Mouse (Mus musculus) erythroblast, embryonic 14.5 days (primary cell): ENCODE results near the gene Hsf4. TPM values are rescaled to one million over a fixed set of nuclear protein-coding genes. Genes with fewer than 3 reads are reported as not detected.

Experiments
- H3K27me3 ChIP-seq: 2 replicates; pipeline ENCODE4 v1.6.1; 2012; ENCODE audit warnings: inconsistent platforms; ENCODE audit not compliant: control insufficient read depth
- H3K36me3 ChIP-seq: 2 replicates; pipeline ENCODE4 v1.6.1; 2012; ENCODE audit warnings: mild to moderate bottlenecking, inconsistent platforms; ENCODE audit not compliant: control insufficient read depth
- H3K4me1 ChIP-seq: 2 replicates; pipeline ENCODE4 v1.6.1; 2012; ENCODE audit warnings: inconsistent platforms; ENCODE audit not compliant: control insufficient read depth
- H3K4me3 ChIP-seq: replicated peaks from 2 replicates; pipeline ENCODE3; 2012; ENCODE audit warnings: moderate library complexity, mild to moderate bottlenecking, inconsistent platforms
- H3K9me3 ChIP-seq: 2 replicates; pipeline ENCODE4 v1.6.1; 2012; ENCODE audit warnings: low read length, inconsistent platforms, mixed read lengths; ENCODE audit not compliant: control insufficient read depth
- GATA1 ChIP-seq: IDR thresholded peaks from 2 replicates; pipeline ENCODE4 v1.6.1; 2012; ENCODE audit warnings: low read length, inconsistent platforms, mixed read lengths
- TAL1 ChIP-seq: IDR thresholded peaks from 3 replicates; pipeline ENCODE4 v1.6.1; 2012; ENCODE audit warnings: low read length, inconsistent platforms, mixed read lengths
- polyA plus RNA-seq: library from polyadenylated mRNA; stranded (reverse); fragments of >175 nt; gene quantifications from 2 replicates; pipeline ENCODE4 v1.2.3, GENCODE M21; 2012

Hsf4 gene
- polyA plus RNA-seq, 1 experiment: not detected

DNA sequence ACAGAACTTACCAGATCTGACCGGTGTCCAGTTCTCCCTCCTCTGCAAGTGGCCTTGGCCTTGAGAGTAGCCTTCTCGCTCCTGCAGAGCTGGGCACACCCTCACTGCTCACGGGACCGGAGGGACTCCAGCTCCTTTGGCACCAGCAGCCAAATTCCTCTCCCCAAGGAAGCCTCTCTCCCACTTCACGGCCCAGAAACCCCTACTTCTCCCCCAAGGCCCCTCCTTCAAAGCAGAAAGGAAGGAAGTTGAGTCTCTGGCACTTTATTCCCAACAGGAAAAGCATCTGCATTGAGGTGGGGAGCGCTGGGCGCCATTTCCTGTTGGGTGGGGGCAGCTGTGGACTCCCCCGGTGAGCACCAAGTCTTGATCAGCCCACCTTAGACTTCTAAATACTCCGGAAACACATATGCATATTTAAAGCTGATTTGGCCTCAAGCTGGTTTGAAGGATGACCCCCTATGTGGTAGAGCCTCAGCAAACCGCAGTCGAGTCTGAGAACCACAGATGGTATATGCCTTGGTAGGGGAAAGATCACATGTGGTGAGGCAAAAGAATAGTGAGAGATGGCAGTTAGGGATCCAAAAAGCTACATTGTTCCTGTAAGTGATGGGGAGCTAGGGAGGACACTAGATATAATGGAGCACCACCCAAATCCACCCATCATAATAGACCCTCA is 26.4 kb downstream of the Hsf4 start, which contains the start of gene Exoc3l:
Exoc3l (minus strand) TSS at position 207 of the 679 bp plus-strand sequence.
- peak within 1 kb of the TSS; percentile 67 for H3K4me3 ChIP-seq
- peaks cover 55% of the 10 kb centered on the region for H3K4me1 ChIP-seq
- H3K36me3 ChIP-seq: peaks cover 41% of the 10 kb centered on the region

DNA sequence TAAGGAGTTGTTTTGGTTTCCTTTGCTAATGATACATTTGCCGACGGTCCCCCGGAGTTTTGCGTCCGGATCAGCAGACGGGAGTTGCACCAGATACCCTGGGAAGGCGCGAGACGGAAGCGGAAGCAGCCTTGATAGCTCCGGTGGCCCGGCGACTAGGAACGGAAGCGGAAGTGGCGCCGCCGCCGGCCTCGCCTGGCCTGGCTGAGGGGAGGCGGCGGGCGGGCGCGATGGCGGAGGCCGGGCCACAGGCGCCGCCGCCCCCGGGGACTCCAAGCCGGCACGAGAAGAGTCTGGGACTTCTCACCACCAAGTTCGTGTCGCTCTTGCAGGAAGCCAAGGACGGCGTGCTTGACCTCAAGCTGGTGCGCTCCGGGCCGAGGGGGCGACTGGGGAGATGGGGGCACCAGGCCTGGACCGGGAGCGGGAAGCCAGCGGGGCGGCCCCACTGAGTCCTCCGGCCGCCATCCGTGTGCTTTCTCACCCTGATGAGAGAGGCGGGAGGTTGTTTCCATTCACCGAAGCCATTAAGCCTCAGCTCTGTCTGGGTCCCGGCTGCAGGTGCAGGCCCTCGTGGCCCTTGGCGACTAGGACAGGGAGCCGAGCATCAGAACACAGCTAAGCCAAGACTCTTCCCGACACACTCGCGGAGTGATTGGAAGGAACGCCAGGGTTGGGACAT is 28.1 kb downstream of the Hsf4 start, which contains the start of gene E2f4:
E2f4 (plus strand) TSS at position 153 of the 682 bp plus-strand sequence.
- H3K27me3 ChIP-seq: peaks cover 5% of the 10 kb centered on the region
- no peak for TF ChIP-seq GATA1
- TF ChIP-seq TAL1: no peak
- H3K36me3 ChIP-seq: peaks cover 57% of the 10 kb centered on the region
- H3K9me3 ChIP-seq: no peaks in the 10 kb centered on the region
- peak within 1 kb of the TSS; percentile 67 for H3K4me3 ChIP-seq
- peaks cover 68% of the 10 kb centered on the region for H3K4me1 ChIP-seq

More for the DNA sequence above, 26.4 kb downstream of the Hsf4 start, which contains the start of gene Exoc3l:
- TF ChIP-seq TAL1 (no peak), GATA1 (no peak)
- H3K27me3 ChIP-seq: peaks cover 5% of the 10 kb centered on the region
- H3K9me3 ChIP-seq: no peaks in the 10 kb centered on the region

DNA sequence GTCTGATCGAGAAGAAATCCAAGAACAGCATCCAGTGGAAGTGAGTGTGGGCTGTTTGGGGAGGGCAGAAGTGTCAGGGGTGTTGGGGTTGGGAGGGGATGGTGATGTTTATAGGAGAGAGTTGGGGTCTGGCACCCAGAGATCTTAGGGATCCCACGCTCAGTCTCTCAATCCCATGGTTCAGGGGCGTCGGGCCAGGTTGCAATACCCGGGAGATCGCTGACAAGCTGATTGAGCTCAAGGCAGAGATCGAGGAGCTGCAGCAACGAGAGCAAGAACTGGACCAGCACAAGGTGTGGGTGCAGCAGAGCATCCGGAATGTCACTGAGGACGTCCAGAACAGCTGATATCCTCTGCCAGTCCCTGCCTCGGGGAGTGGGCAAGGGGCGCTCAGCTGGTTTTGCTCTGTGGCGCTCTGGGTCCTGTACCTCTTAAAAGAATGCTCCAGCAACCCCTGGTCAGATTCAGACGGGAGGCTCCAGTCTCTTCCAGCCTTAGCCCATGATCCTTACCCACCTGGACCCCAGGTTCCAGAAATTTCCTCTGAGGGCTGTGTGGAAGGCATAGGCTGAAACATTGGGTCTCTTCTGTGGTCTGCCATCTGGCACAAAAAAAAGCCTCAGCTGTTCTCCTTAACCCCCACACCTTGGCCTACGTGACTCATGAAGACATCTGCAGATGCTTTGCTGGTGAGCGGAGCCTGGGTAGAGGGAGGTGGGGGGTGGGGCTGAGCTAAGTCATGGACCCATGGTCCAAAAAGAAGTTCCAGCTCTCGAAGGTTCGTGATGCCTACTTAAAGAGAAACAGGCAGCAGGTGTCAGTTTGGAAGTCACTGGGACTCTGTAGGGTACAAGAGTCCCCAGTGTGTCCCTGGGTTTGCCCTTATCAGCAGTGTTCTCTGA is 29.0 kb downstream of the Hsf4 start:
- H3K36me3 ChIP-seq: peaks cover 67% of the 10 kb centered on the region
- H3K4me1 ChIP-seq: peaks cover 77% of the 10 kb centered on the region

DNA sequence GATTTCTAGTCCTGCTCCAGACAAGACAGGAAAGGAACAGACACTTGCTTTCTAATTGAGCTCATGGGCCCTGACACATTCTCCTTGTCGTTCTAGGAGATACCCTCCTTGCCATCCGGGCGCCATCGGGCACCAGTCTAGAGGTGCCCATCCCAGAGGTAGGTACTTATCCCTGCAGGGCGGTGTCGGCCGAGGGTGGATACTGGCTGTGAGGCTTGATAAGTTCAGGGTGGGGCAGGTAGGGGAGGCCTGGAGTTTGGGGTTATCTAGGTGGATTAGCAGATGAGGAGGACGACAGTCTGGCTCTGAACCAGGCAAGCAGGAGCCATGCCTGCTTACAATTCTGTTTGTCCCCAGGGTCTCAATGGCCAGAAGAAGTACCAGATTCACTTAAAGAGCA is 30.4 kb downstream of the Hsf4 start:
- peaks cover 88% of the 10 kb centered on the region for H3K4me1 ChIP-seq
- TF ChIP-seq GATA1 (peak; percentile 91), TAL1 (peak; percentile 84)
- peak overlapping the region; percentile 67 for H3K4me3 ChIP-seq
- peaks cover 80% of the 10 kb centered on the region for H3K36me3 ChIP-seq
- H3K27me3 ChIP-seq: no peaks in the 10 kb centered on the region; the same call in 1 of the 2 replicates
- H3K9me3 ChIP-seq: no peaks in the 10 kb centered on the region

More for the DNA sequence above, 29.0 kb downstream of the Hsf4 start:
- H3K4me3 ChIP-seq: peak overlapping the region; percentile 67
- H3K9me3 ChIP-seq: no peaks in the 10 kb centered on the region
- no peaks in the 10 kb centered on the region; the same call in 1 of the 2 replicates for H3K27me3 ChIP-seq
- no peak for TF ChIP-seq TAL1
- 0 out of 2 replicates have a peak, but pooled peaks have one; percentile 15 for TF ChIP-seq GATA1

DNA sequence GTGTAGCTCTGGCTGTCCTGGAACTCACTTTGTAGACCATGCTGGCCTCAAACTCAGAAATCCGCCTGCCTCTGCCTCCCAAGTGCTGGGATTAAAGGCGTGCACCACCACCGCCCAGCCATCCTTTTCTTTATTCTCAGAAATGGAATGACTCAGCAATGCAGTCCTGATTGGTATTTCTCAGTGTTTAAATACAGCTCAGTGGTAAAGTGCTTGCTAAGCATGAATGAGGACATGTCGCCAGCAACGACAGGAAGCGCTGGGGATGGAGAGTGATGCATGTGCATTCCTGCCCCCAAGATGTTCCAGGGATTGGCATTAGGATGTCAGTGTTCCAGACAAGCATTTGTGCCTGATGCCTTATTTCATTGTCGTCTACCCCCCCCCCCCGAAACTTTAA is 33.8 kb downstream of the Hsf4 start:
- Histone ChIP-seq H3K36me3 (peaks cover 100% of the 10 kb centered on the region), H3K4me1 (peaks cover 86% of the 10 kb centered on the region), H3K27me3 (no peaks in the 10 kb centered on the region), H3K4me3 (peak overlapping the region; percentile 25), H3K9me3 (no peaks in the 10 kb centered on the region)
- no peak for TF ChIP-seq TAL1
- TF ChIP-seq GATA1: no peak

DNA sequence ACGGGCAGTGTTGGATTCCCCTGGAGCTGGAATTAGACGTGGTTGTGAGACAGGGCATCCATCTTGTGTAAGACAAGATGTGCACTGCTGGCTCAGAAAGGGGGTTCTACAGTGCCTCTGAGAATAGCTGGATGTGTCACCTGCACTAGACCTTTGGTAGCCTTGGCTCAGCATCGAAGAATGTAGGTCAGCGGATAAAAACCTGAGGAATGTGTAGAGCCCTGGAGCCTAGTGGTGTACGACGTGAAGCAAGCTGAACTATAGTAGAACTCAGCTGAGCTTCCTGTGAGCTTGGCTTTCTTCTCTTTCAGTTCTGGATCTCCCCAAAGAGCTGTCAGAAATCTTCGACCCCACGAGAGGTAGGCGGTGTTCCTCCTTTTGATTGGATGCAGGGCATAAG is 34.3 kb downstream of the Hsf4 start:
- no peaks in the 10 kb centered on the region for H3K27me3 ChIP-seq
- no peaks in the 10 kb centered on the region for H3K9me3 ChIP-seq
- peak overlapping the region; percentile 16 for H3K4me3 ChIP-seq
- TF ChIP-seq GATA1 (no peak), TAL1 (no peak)
- peaks cover 82% of the 10 kb centered on the region for H3K4me1 ChIP-seq
- peaks cover 100% of the 10 kb centered on the region for H3K36me3 ChIP-seq

DNA sequence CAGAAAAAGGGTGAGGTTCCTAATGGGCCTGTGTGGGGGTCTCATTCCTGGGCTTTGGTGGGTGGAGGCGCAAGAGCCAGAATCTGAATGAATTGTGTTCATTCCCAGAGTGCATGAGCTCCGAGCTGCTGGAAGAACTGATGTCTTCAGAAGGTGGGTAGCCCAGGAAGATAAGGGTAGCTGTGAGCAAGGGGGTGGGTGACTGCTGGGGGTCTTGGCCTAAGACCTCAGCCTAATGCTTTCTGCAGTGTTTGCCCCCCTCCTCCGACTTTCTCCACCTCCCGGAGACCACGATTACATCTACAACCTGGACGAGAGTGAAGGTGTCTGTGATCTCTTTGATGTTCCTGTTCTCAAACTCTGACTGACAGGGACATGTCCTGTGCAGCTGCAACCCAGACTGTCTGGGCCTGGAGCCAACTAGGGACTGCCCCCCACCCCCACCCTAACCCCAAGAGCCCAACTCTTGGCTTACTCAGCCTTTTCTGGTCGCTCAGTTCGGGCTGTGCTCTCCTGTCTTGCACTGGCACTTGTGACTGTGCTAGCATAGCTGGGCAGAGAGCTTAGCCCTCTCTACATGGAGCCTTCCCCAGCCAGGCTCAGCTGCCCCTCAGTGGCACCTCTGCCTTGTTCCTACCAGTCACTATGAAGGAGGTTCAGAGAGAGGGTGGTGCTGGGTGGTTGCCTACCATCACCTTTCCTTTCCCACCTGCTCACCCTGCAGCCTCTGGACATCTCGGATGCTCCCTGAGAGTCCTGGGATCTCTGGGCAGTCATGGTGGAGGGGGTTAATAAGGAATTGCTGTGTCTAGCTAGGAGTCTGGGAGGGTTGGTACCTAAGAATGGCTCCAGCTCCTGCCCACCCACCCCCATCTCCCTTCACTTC is 35.0 kb downstream of the Hsf4 start:
- Histone ChIP-seq H3K9me3 (no peaks in the 10 kb centered on the region), H3K36me3 (peaks cover 100% of the 10 kb centered on the region), H3K4me3 (peak overlapping the region; percentile 27), H3K4me1 (peaks cover 80% of the 10 kb centered on the region), H3K27me3 (no peaks in the 10 kb centered on the region)
- no peak for TF ChIP-seq GATA1
- TF ChIP-seq TAL1: no peak
